Mouse (Mus musculus) heart, embryonic 16.5 days (tissue): ENCODE measurements around the gene Gm32742. TPM values are rescaled to one million over a fixed set of nuclear protein-coding genes. Genes with fewer than 3 reads are reported as not detected.

Experiments
- ATAC-seq: fragments of 200-750 bp; cut with Nextera tagmentation; replicated peaks from 2 replicates; pipeline ENCODE4 v1.8.0; 2017; ENCODE audit warnings: moderate number of reproducible peaks; ENCODE audit not compliant: insufficient read depth, low FRiP score; ENCODE audit errors: extremely low read depth
- H3K27ac ChIP-seq: fragments of 300-500 bp; sonication (generic); 2 replicates; pipeline ENCODE4 v1.5.1; 2014; ENCODE audit warnings: mild to moderate bottlenecking, low read length, control low read depth, moderate library complexity
- H3K27me3 ChIP-seq: fragments of 300-500 bp; sonication (generic); 2 replicates; pipeline ENCODE4 v1.6.1; 2014; ENCODE audit warnings: low read length, mixed read lengths; ENCODE audit not compliant: control insufficient read depth, insufficient read depth
- H3K36me3 ChIP-seq: fragments of 300-500 bp; sonication (generic); 2 replicates; pipeline ENCODE4 v1.6.1; 2014; ENCODE audit not compliant: control insufficient read depth, insufficient read depth
- H3K4me1 ChIP-seq: fragments of 300-500 bp; sonication (generic); 2 replicates; pipeline ENCODE4 v1.6.1; 2014; ENCODE audit warnings: low read length, mixed read lengths; ENCODE audit not compliant: control insufficient read depth, insufficient read depth
- H3K4me2 ChIP-seq: fragments of 300-500 bp; sonication (generic); 2 replicates; pipeline ENCODE4 v1.6.1; 2014; ENCODE audit warnings: low read depth, mild to moderate bottlenecking, control low read depth, low read length
- H3K4me3 ChIP-seq: fragments of 300-500 bp; sonication (generic); 2 replicates; pipeline ENCODE4 v1.5.1; 2014; ENCODE audit warnings: mild to moderate bottlenecking, control low read depth, low read length
- H3K9ac ChIP-seq: fragments of 300-500 bp; sonication (generic); 2 replicates; pipeline ENCODE4 v1.6.1; 2014; ENCODE audit warnings: low read length, control low read depth
- H3K9me3 ChIP-seq: fragments of 300-500 bp; sonication (generic); replicated peaks from 2 replicates; pipeline ENCODE4 v1.6.1; 2016; ENCODE audit warnings: low read length; ENCODE audit not compliant: control insufficient read depth
- WGBS: fragments of 180-500 bp; shearing (Covaris S2); extraction: QIAGEN DNeasy Blood & Tissue Kit; methylation state at CpG from one replicate; pipeline ENCODE4 v1.1.7; 2014; 5-methylcytosine and 5-hydroxymethylcytosine counted together
- polyA plus RNA-seq: library from polyadenylated mRNA; unstranded; fragments of >200 nt; fragmentation: Nextera tagmentation; extraction: Ambion mirVana; gene quantifications from 2 replicates; pipeline ENCODE4 v1.2.1, GENCODE M21; 2015

Gm32742 gene
- polyA plus RNA-seq, 1 experiment from 2014 or later: 0.09 TPM

DNA sequence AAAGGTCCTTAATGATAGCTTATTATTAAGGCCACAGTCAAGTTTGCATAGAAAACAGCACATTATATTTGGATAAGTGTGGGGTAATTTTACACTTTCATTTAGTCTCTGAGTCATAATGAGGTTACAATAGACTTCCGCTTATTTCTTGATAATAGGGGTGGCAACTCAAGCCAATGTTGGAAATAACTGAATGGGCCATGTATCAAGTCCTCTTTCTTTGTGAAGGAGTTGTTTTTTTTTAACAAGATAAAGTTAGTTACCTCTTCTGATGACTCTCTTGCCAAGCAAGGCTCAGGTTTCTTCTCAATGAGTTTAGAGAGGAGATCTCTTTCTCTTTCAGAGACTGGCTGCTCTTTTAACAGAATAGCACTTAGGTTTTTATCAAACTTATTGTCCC, 27.0 kb downstream of the Gm32742 start:
- Histone ChIP-seq H3K36me3 (no peaks in the 10 kb centered on the region), H3K9ac (no peak overlapping the region), H3K4me1 (no peaks in the 10 kb centered on the region), H3K4me2 (no peak overlapping the region), H3K4me3 (no peak overlapping the region), H3K27ac (no peak overlapping the region), H3K27me3 (no peaks in the 10 kb centered on the region), H3K9me3 (no peaks in the 10 kb centered on the region)
- ATAC-seq: no peak
- WGBS: 81% methylated on average over 1 of the region's 1 CpGs

DNA sequence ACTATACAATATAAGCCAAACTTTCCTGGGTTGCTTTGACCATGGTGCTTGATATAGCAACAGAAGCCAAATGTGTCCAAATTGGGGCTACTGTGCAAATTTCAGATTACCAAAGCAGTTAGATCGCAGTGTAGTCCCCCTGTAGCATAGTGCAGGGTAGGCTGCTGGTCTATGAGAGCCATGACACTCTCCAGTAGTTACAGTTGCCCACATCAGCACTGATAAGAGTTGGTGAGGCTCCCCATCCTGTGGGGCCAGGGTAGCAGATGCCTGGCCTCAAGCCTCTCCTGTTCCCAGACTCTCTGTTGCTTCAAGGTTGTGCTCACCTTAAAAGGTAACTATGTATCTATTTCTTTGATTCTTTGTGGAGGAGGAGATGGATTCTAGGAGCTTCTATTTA, 27.5 kb downstream of the Gm32742 start:
- ATAC-seq: no peak
- no peaks in the 10 kb centered on the region for H3K27me3 ChIP-seq
- 81% methylated on average over 1 of the region's 1 CpGs for WGBS

GRCm38 (mm10) chr9:51137432-51137831, 27.9 kb downstream of the Gm32742 start:
- Histone ChIP-seq H3K4me2 (no peak overlapping the region), H3K9ac (no peak overlapping the region)

More for the DNA sequence above, 27.5 kb downstream of the Gm32742 start:
- no peak overlapping the region for H3K4me2 ChIP-seq
- H3K9ac ChIP-seq: no peak overlapping the region
- H3K9me3 ChIP-seq: no peaks in the 10 kb centered on the region
- H3K36me3 ChIP-seq: no peaks in the 10 kb centered on the region
- no peaks in the 10 kb centered on the region for H3K4me1 ChIP-seq
- H3K27ac ChIP-seq: no peak overlapping the region
- no peak overlapping the region for H3K4me3 ChIP-seq

DNA sequence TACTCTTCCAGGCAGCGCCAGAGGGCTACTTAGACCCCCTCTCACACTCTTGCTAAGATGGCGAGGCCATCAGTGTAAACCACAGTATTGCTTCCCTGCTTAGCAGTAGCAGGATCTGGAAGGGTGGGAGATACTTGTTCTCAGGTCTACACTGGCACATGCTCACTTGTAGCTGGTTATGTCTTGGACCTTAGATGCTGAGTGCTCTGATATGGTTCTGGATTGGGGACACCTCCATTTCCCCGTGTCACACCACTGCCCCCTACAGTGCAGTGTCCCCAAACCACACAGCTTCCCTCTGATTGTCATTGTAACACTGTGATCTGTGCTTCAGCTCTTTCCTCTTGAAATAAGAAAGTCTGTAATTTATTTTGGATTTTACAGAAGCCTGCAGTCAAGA, 28.3 kb downstream of the Gm32742 start:
- H3K4me3 ChIP-seq: no peak overlapping the region
- H3K9me3 ChIP-seq: no peaks in the 10 kb centered on the region
- no peaks in the 10 kb centered on the region for H3K27me3 ChIP-seq
- WGBS: 63% methylated on average over 3 of the region's 3 CpGs
- no peak overlapping the region for H3K27ac ChIP-seq
- no peaks in the 10 kb centered on the region for H3K36me3 ChIP-seq
- no peak overlapping the region for H3K4me2 ChIP-seq
- no peak for ATAC-seq
- no peak overlapping the region for H3K9ac ChIP-seq
- no peaks in the 10 kb centered on the region for H3K4me1 ChIP-seq

More at GRCm38 (mm10) chr9:51137432-51137831, 27.9 kb downstream of the Gm32742 start:
- no peak overlapping the region for H3K27ac ChIP-seq
- H3K36me3 ChIP-seq: no peaks in the 10 kb centered on the region
- H3K9me3 ChIP-seq: no peaks in the 10 kb centered on the region
- 74% methylated on average over 4 of the region's 4 CpGs for WGBS
- H3K4me3 ChIP-seq: no peak overlapping the region
- H3K4me1 ChIP-seq: no peaks in the 10 kb centered on the region
- no peak for ATAC-seq
- no peaks in the 10 kb centered on the region for H3K27me3 ChIP-seq

DNA sequence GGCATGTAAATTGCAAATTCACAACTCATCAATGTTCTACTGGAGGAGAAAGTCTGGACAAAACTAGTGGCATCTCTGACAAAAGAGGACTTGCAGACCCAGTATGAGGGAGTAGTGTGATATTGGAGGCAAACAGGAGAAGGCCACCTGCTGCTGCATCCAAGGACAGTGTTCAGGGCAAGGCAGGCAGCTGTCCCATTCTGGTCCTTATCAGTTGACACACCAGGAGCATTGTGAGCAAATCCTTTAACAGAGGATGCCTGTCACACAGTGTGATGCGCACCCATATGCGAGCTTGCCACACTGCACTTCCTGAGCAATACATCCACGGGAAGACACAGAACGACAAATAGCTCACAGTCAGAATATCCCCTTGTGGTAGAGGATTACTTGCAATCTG, 50.5 kb downstream of the Gm32742 start:
- H3K9ac ChIP-seq: no peak overlapping the region
- no peaks in the 10 kb centered on the region for H3K9me3 ChIP-seq
- ATAC-seq: no peak
- H3K4me2 ChIP-seq: no peak overlapping the region
- no peaks in the 10 kb centered on the region for H3K36me3 ChIP-seq
- 68% methylated on average over 4 of the region's 4 CpGs for WGBS
- H3K27ac ChIP-seq: no peak overlapping the region
- no peaks in the 10 kb centered on the region for H3K27me3 ChIP-seq
- H3K4me1 ChIP-seq: no peaks in the 10 kb centered on the region
- H3K4me3 ChIP-seq: no peak overlapping the region

GRCm38 (mm10) chr9:51105751-51106150, 59.6 kb downstream of the Gm32742 start:
- H3K4me1 ChIP-seq: peaks cover 3% of the 10 kb centered on the region
- no peaks in the 10 kb centered on the region for H3K36me3 ChIP-seq
- H3K4me2 ChIP-seq: no peak overlapping the region
- 77% methylated on average over 2 of the region's 2 CpGs for WGBS
- ATAC-seq: no peak
- H3K27me3 ChIP-seq: peaks cover 5% of the 10 kb centered on the region
- no peak overlapping the region for H3K9ac ChIP-seq
- H3K27ac ChIP-seq: no peak overlapping the region
- H3K9me3 ChIP-seq: no peaks in the 10 kb centered on the region
- no peak overlapping the region for H3K4me3 ChIP-seq

DNA sequence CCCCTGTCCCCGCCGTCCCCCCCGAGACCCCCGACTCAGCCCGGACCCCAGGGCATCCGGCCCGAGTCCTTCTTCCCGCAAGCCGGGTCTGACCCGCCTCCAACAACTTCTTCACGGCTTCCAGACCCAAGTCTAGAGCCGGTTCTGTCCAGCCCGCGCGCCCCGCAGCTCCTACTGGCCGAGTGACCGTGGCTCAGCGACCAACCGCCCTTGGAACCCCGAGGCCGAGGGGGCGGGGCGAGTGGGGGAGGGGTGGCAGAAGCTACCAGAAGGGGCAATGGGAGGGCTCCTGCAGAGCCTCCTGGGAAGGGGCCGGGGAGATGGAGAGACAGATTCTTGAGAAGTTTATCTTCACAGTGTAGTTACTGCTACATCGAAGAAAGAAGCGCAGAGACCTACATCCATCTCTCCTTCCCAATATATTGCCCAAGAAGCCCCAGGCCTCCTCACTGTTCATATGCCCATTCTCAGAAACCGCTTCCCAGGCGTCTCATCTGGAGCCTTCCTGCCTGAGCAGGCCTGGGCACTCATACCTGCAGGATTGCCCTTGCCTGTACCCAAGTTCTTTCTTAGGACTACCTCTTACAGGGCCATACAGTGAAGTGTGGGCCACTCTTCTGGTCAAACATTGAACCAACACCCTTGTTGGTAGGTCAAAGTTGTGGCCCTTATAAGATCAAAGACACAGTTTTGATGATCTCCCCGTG, 61.4 kb downstream of the Gm32742 start:
- Histone ChIP-seq H3K9ac (peak overlapping the region; percentile 70), H3K9me3 (no peaks in the 10 kb centered on the region), H3K27me3 (peaks cover 8% of the 10 kb centered on the region), H3K27ac (no peak overlapping the region), H3K36me3 (no peaks in the 10 kb centered on the region), H3K4me2 (peak overlapping the region; percentile 100), H3K4me1 (peaks cover 3% of the 10 kb centered on the region), H3K4me3 (peak overlapping the region; percentile 65)
- peak; percentile 14; the same call in 1 of the 2 replicates for ATAC-seq
- 10% methylated on average over 30 of the region's 30 CpGs for WGBS

- Histone ChIP-seq H3K9me3 (no peaks in the 10 kb centered on the region), H3K4me1 (peaks cover 3% of the 10 kb centered on the region), H3K36me3 (no peaks in the 10 kb centered on the region), H3K27me3 (peaks cover 8% of the 10 kb centered on the region), H3K9ac (peak overlapping the region; percentile 70), H3K4me2 (peak overlapping the region; percentile 100), H3K27ac (no peak overlapping the region), H3K4me3 (peak overlapping the region; percentile 65)
- peak; percentile 41; the same call in 1 of the 2 replicates for ATAC-seq
- WGBS: 2% methylated on average over 41 of the region's 44 CpGs
Measured at GRCm38 (mm10) chr9:51102963-51103807, 62.1 kb downstream of the Gm32742 start.
